ENCODE assay signal across 8 mouse cellular contexts in genomic region chr2:156841028-156841840, GRCm38 (mm10). TPM values are rescaled to one million over a fixed set of nuclear protein-coding genes. Genes with fewer than 3 reads are reported as not detected.
A peak's percentile ranks its signal among the peaks of the same experiment; 100 is the strongest.
DNase-seq lines count a peak whose midpoint lies in the region; ATAC-seq lines count a peak whose summit lies in the region.

No protein-coding gene starts in this region.

- DNase-seq in layer of hippocampus, adult 11-12 months (ENCODE audit: low spot score), result peak; percentile 56
- DNase-seq in layer of hippocampus, adult 9-10 months (ENCODE audit: low spot score), result no peak
- peak; percentile 87 for DNase-seq in kidney, postnatal 10 days
- peak; percentile 38 to 41 for DNase-seq in lung, adult 18-20 months
- peak; percentile 50 to 55 for DNase-seq in thymus, adult 18-20 months

- H3K36me3 ChIP-seq in embryonic facial prominence, embryonic 13.5 days, result peaks cover 35% of the 10 kb centered on the region
- peaks cover 15% of the 10 kb centered on the region for H3K36me3 ChIP-seq in heart, embryonic 15.5 days
- H3K36me3 ChIP-seq in neural tube, embryonic 14.5 days (ENCODE audit: control insufficient read depth, insufficient read depth, low read length), result no peaks in the 10 kb centered on the region

- H3K9me3 ChIP-seq in embryonic facial prominence, embryonic 13.5 days, result no peaks in the 10 kb centered on the region
- no peaks in the 10 kb centered on the region for H3K9me3 ChIP-seq in heart, embryonic 15.5 days (replicated peaks)
- H3K9me3 ChIP-seq in neural tube, embryonic 14.5 days (ENCODE audit: control insufficient read depth, low read length), result no peaks in the 10 kb centered on the region

- H3K9ac ChIP-seq in embryonic facial prominence, embryonic 13.5 days, result peak overlapping the region; percentile 86
- peak overlapping the region; percentile 95 for H3K9ac ChIP-seq in heart, embryonic 15.5 days
- H3K9ac ChIP-seq in neural tube, embryonic 14.5 days (replicated peaks; ENCODE audit: low read depth, low read length), result peak overlapping the region; percentile 50

- H3K27ac ChIP-seq in embryonic facial prominence, embryonic 13.5 days, result peak overlapping the region; percentile 96
- H3K27ac ChIP-seq in heart, embryonic 15.5 days, result peak overlapping the region; percentile 95
- peak overlapping the region; percentile 70 for H3K27ac ChIP-seq in neural tube, embryonic 14.5 days (ENCODE audit: low read depth, low read length)

- peak overlapping the region; percentile 73 for H3K4me3 ChIP-seq in embryonic facial prominence, embryonic 13.5 days
- peak overlapping the region; percentile 73 for H3K4me3 ChIP-seq in heart, embryonic 15.5 days
- peak overlapping the region; percentile 59 for H3K4me3 ChIP-seq in neural tube, embryonic 14.5 days (ENCODE audit: low read depth, low read length)

- H3K27me3 ChIP-seq in embryonic facial prominence, embryonic 13.5 days, result no peaks in the 10 kb centered on the region
- H3K27me3 ChIP-seq in heart, embryonic 15.5 days, result no peaks in the 10 kb centered on the region
- H3K27me3 ChIP-seq in neural tube, embryonic 14.5 days (ENCODE audit: control insufficient read depth, insufficient read depth, low read length), result peaks cover 5% of the 10 kb centered on the region; the same call in 1 of the 2 replicates

- WGBS in embryonic facial prominence, embryonic 13.5 days, result under 1% methylated on average over 42 of the region's 42 CpGs
- under 1% methylated on average over 41 of the region's 42 CpGs for WGBS in heart, embryonic 15.5 days
- under 1% methylated on average over 40 of the region's 42 CpGs for WGBS in neural tube, embryonic 14.5 days

- peak overlapping the region; percentile 92 for H3K4me2 ChIP-seq in embryonic facial prominence, embryonic 13.5 days
- peak overlapping the region; percentile 86 for H3K4me2 ChIP-seq in heart, embryonic 15.5 days
- peak overlapping the region; percentile 81 for H3K4me2 ChIP-seq in neural tube, embryonic 14.5 days (ENCODE audit: low read depth, low read length)

- peaks cover 57% of the 10 kb centered on the region for H3K4me1 ChIP-seq in embryonic facial prominence, embryonic 13.5 days
- H3K4me1 ChIP-seq in heart, embryonic 15.5 days (replicated peaks), result peaks cover 65% of the 10 kb centered on the region
- H3K4me1 ChIP-seq in neural tube, embryonic 14.5 days (ENCODE audit: control insufficient read depth, insufficient read depth, low read length), result peaks cover 24% of the 10 kb centered on the region; the same call in 1 of the 2 replicates

- peak; percentile 24; the same call in 1 of the 2 replicates for ATAC-seq in embryonic facial prominence, embryonic 13.5 days (ENCODE audit: insufficient number of reproducible peaks, insufficient read depth, low FRiP score, low TSS enrichment, low read depth)
- 0 out of 2 replicates have a peak, but pooled peaks have one; percentile 3 for ATAC-seq in heart, embryonic 15.5 days (replicated peaks; ENCODE audit: insufficient number of reproducible peaks, insufficient read depth, low FRiP score, low read depth)
- peak; percentile 36; the same call in 1 of the 2 replicates for ATAC-seq in neural tube, embryonic 14.5 days (ENCODE audit: low read depth)

RNA-seq across cellular contexts. Expression of gene Tgif2, which starts 1.4 kb away (rescaled TPM):
- 69.6 and 72.6 TPM in 2 replicates for polyA plus RNA-seq in embryonic facial prominence, embryonic 13.5 days (2015; fragmentation: Nextera tagmentation; extraction: Ambion mirVana)
- 23.6 and 34.1 TPM in 2 replicates for polyA plus RNA-seq in heart, embryonic 15.5 days (2015; fragmentation: Nextera tagmentation; extraction: Ambion mirVana)
- polyA plus RNA-seq in neural tube, embryonic 14.5 days (2014; fragmentation: Nextera tagmentation; extraction: Ambion mirVana), result 11.2 and 14.9 TPM in 2 replicates

RNA-seq across cellular contexts. Expression of gene 4930518I15Rik, which starts 16.5 kb away (rescaled TPM):
- 13.5 and 14.6 TPM in 2 replicates for polyA plus RNA-seq in embryonic facial prominence, embryonic 13.5 days (2015; fragmentation: Nextera tagmentation; extraction: Ambion mirVana)
- 4.8 and 5.7 TPM in 2 replicates for polyA plus RNA-seq in heart, embryonic 15.5 days (2015; fragmentation: Nextera tagmentation; extraction: Ambion mirVana)
- polyA plus RNA-seq in neural tube, embryonic 14.5 days (2014; fragmentation: Nextera tagmentation; extraction: Ambion mirVana), result 7.6 and 9.1 TPM in 2 replicates

RNA-seq across cellular contexts. Expression of gene Rab5if, which starts 21.7 kb away (rescaled TPM):
- 158 and 164 TPM in 2 replicates for polyA plus RNA-seq in embryonic facial prominence, embryonic 13.5 days (2015; fragmentation: Nextera tagmentation; extraction: Ambion mirVana)
- 152 and 164 TPM in 2 replicates for polyA plus RNA-seq in heart, embryonic 15.5 days (2015; fragmentation: Nextera tagmentation; extraction: Ambion mirVana)
- polyA plus RNA-seq in neural tube, embryonic 14.5 days (2014; fragmentation: Nextera tagmentation; extraction: Ambion mirVana), result 165 and 168 TPM in 2 replicates

RNA-seq across cellular contexts. Expression of gene Sla2, which starts 45.8 kb away (rescaled TPM):
- polyA plus RNA-seq in embryonic facial prominence, embryonic 13.5 days (2015; fragmentation: Nextera tagmentation; extraction: Ambion mirVana), result 0.38 and 0.62 TPM in 2 replicates
- 0.58 and 4.4 TPM in 2 replicates for polyA plus RNA-seq in heart, embryonic 15.5 days (2015; fragmentation: Nextera tagmentation; extraction: Ambion mirVana)
- 0.15 and 0.24 TPM in 2 replicates for polyA plus RNA-seq in neural tube, embryonic 14.5 days (2014; fragmentation: Nextera tagmentation; extraction: Ambion mirVana)
